Mouse (Mus musculus): ENCODE results near the gene Gm21974. TPM values are rescaled to one million over a fixed set of nuclear protein-coding genes. Genes with fewer than 3 reads are reported as not detected.

Gm21974 gene
- polyA plus RNA-seq, 1 experiment from 2014 or later, result not detected

DNA sequence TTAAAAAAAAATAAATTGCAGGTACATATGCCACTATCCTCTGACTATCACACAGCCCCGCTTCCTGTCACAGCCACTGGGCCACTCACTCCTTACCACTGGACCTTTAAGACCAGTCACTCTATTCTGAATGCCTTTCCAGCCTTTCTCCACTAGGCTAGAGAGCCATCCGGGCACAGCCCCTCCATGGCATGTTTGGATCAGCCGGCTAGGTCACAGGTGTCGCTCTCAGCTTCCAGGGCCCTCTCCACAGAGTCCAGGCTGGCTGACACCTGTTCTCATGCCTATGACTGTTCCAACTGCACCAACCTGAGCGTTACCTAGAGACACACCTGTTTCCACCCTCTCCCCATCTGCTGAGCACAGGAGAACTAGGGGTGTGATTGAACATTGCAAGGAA, 33.3 kb upstream of the Gm21974 start:
- H3K36me3 ChIP-seq, result peaks cover 13% of the 10 kb centered on the region
- H3K4me3 ChIP-seq, result no peak overlapping the region
- H3K9me3 ChIP-seq, result no peaks in the 10 kb centered on the region
- H3K27ac ChIP-seq (replicated peaks), result no peak overlapping the region
- H3K9ac ChIP-seq, result no peak overlapping the region
- peaks cover 15% of the 10 kb centered on the region for H3K27me3 ChIP-seq
- no peak for ATAC-seq (ENCODE audit: low FRiP score, low read depth)
- no peaks in the 10 kb centered on the region for H3K4me1 ChIP-seq (replicated peaks)
- 56% methylated on average over 5 of the region's 5 CpGs for WGBS
- no peak overlapping the region for H3K4me2 ChIP-seq

DNA sequence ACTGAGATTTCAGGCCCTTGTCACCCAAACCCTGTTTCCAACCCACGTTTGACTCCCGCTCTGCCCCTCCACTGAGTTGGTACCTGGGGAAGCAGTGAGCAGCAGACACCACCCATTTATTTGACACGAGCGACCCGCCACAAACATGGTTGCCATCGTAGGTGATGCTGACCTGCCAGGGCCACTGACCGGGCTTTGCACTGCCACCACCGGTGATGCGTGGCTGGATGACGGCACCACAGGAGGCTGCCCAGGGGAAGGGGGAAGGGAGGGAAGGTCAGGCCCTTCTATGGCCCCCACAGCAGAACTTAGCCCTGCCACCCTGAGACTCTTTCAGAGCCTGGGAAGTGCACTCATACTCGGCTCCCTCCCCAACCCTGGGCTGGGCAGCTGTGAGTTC, 32.5 kb upstream of the Gm21974 start:
- WGBS, result 78% methylated on average over 11 of the region's 11 CpGs
- Histone ChIP-seq H3K4me1 (replicated peaks) (no peaks in the 10 kb centered on the region), H3K27me3 (peaks cover 15% of the 10 kb centered on the region), H3K4me2 (no peak overlapping the region), H3K9ac (no peak overlapping the region), H3K9me3 (no peaks in the 10 kb centered on the region), H3K36me3 (peaks cover 18% of the 10 kb centered on the region), H3K4me3 (no peak overlapping the region), H3K27ac (replicated peaks) (no peak overlapping the region)
- ATAC-seq (ENCODE audit: low FRiP score, low read depth), result no peak

DNA sequence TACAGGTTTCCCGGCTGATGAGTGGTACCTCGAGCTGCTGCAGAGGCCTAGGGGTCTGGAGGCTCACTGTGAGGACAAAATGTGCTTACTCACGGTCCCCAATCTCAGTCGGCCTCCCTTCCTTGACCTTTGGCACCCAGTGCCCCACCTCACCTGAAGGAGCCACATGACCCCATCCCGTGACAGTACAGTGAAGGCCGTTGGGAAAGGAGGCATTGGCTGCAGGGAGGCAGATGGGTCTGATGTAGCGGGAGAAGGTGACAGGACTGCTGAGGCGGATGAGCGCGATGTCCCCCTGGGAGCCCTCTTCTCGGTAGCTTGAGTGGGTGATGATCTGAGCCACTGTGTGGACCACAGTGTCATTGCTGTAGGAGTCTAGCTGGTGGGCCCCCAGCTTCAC, 31.6 kb upstream of the Gm21974 start:
- ATAC-seq (ENCODE audit: low FRiP score, low read depth), result no peak

DNA sequence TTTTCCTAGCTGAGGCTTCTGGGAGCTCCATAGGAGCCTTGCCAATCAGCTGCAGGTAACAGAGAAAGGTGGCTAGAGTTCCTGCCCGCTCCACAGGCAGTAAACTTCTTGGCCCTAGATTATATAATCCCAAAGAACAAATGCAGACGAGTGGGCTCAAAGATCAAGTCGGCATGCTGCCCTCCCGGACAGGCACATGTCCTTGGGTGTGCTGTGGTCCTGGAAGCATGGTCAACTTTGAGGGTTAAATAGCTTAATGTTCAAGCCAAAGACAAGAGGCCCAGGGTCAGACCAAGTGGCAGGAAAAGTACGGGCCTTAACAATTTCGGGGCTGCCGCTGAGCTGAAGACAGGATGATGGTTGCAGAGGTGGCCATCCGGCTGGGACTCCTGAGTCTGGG, 30.8 kb upstream of the Gm21974 start:
- 89% methylated on average over 8 of the region's 8 CpGs for WGBS
- Histone ChIP-seq H3K9me3 (no peaks in the 10 kb centered on the region), H3K4me1 (replicated peaks) (no peaks in the 10 kb centered on the region), H3K4me2 (no peak overlapping the region), H3K27me3 (peaks cover 13% of the 10 kb centered on the region), H3K4me3 (no peak overlapping the region), H3K9ac (no peak overlapping the region), H3K36me3 (peaks cover 24% of the 10 kb centered on the region), H3K27ac (replicated peaks) (no peak overlapping the region)
- ATAC-seq (ENCODE audit: low FRiP score, low read depth), result no peak

More for the DNA sequence above, 31.6 kb upstream of the Gm21974 start:
- Histone ChIP-seq H3K9me3 (no peaks in the 10 kb centered on the region), H3K4me2 (no peak overlapping the region), H3K4me1 (replicated peaks) (no peaks in the 10 kb centered on the region), H3K27me3 (peaks cover 15% of the 10 kb centered on the region), H3K27ac (replicated peaks) (no peak overlapping the region), H3K9ac (no peak overlapping the region), H3K4me3 (no peak overlapping the region), H3K36me3 (peaks cover 21% of the 10 kb centered on the region)
- WGBS, result 88% methylated on average over 11 of the region's 11 CpGs

DNA sequence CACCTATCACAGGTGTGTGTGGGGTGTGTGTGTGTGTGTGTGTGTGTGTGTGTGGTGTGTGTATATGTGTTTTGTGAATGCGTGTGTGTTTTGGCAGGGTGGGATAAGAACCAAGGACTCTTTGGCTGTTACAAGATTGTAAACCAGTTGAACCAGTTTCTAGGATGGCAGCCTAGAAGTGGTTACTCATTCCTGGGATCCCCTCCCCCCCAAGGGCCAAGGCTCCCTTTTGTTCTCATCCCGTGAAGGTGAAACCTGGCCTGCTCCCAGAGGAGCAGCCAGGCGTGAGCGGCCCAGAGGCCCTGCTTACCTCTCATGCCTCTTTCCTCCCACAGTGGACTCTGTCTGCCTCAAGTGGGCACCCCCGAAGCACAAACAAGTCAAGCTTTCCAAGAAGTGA, 30.0 kb upstream of the Gm21974 start:
- ATAC-seq (ENCODE audit: low FRiP score, low read depth), result no peak
- H3K4me2 ChIP-seq, result no peak overlapping the region
- peaks cover 13% of the 10 kb centered on the region for H3K27me3 ChIP-seq
- no peaks in the 10 kb centered on the region for H3K9me3 ChIP-seq
- H3K4me3 ChIP-seq, result no peak overlapping the region
- no peaks in the 10 kb centered on the region for H3K4me1 ChIP-seq (replicated peaks)
- no peak overlapping the region for H3K27ac ChIP-seq (replicated peaks)
- H3K36me3 ChIP-seq, result peaks cover 24% of the 10 kb centered on the region
- 62% methylated on average over 5 of the region's 5 CpGs for WGBS
- H3K9ac ChIP-seq, result no peak overlapping the region

DNA sequence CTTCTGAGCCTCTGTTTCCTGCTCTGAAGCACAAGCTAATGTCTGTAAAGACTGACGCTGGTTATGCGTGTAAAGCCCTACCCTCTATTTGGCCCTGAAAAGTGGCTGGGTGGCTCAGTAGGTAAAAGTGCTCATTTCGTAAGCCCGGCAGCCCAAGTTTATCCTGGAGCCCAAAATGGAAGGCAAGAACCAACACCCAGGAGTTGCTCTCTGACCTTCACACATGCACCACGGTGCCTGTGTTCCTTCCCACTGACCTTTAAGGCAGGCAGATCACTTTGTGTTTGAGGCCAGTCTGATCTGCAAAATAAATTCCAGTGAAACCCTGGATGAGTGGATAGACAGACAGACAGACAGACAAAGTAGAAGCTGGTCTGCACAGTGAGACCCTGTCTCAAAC, 28.5 kb upstream of the Gm21974 start:
- Histone ChIP-seq H3K36me3 (peaks cover 24% of the 10 kb centered on the region), H3K4me3 (no peak overlapping the region), H3K9me3 (no peaks in the 10 kb centered on the region), H3K4me2 (no peak overlapping the region), H3K4me1 (replicated peaks) (no peaks in the 10 kb centered on the region), H3K27ac (replicated peaks) (no peak overlapping the region), H3K27me3 (peaks cover 5% of the 10 kb centered on the region), H3K9ac (no peak overlapping the region)
- ATAC-seq (ENCODE audit: low FRiP score, low read depth), result no peak
- WGBS, result 93% methylated on average over 5 of the region's 5 CpGs

DNA sequence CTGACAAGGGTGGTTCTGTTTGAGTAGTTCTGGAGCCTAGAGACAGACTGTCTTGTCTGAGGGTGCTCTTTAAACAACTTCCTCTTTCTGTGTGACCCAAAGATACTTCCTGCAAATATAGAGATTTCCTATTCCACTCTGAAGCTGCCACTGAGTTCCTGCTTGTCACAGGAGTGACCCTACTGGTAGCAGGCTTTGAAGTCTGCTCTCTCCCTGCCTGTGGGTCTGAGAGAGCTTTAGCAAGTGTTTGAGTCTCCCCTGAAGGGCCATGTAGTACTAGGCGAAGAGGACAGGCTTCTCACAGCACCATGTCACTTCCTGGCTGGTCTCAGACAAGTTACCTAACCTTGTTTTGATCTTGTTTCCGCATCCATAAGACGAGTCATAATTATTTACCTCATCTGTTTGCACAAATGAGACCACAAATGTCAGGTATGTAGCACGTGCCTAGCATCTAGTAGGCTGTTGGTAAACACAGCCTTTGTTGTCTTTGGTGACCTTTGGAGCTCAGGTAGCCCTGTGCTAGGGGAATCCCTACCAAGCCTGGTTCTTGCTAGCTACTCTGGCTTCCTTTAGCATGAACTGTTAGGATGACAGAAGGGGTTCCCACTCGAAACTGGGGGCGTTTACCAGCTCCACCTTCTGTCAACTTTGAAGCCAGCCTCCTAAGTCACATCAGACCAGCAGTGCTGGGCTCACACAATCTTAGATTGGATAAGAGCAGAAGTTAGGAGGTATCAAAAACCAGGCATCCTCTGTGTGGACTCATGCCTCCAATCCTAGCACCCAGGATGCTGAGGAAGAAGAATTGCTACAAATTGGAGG, 27.4 kb upstream of the Gm21974 start:
- no peak overlapping the region for H3K4me3 ChIP-seq

DNA sequence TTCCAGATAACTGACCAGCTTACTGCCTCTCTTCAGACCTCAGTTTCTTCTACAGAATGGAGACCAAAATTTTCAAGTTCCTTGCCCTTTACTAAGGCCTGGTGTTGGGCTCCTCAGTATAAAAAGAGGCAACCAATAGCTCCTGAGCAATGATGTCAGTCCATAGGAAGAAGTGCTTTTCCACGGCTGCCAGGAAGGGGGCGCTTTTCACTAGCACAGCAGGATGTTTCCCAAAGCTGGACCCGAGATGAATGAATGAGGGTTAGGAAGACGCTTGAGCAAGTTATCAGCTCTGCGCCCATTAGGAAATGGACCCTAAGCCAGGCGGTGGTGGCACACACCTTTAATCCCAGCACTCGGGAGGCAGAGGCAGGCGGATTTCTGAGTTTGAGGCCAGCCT, 26.3 kb upstream of the Gm21974 start:
- Histone ChIP-seq H3K9ac (no peak overlapping the region), H3K9me3 (no peaks in the 10 kb centered on the region), H3K36me3 (peaks cover 39% of the 10 kb centered on the region), H3K4me2 (no peak overlapping the region), H3K4me3 (no peak overlapping the region), H3K4me1 (replicated peaks) (no peaks in the 10 kb centered on the region), H3K27me3 (no peaks in the 10 kb centered on the region), H3K27ac (replicated peaks) (no peak overlapping the region)
- ATAC-seq (ENCODE audit: low FRiP score, low read depth), result no peak
- 64% methylated on average over 8 of the region's 8 CpGs for WGBS

More for the DNA sequence above, 27.4 kb upstream of the Gm21974 start:
- no peaks in the 10 kb centered on the region for H3K27me3 ChIP-seq
- no peaks in the 10 kb centered on the region for H3K9me3 ChIP-seq
- H3K9ac ChIP-seq, result no peak overlapping the region
- no peak overlapping the region for H3K27ac ChIP-seq (replicated peaks)
- peaks cover 31% of the 10 kb centered on the region for H3K36me3 ChIP-seq
- WGBS, result 83% methylated on average over 6 of the region's 6 CpGs
- no peak overlapping the region for H3K4me2 ChIP-seq
- no peak for ATAC-seq (ENCODE audit: low FRiP score, low read depth)
- H3K4me1 ChIP-seq (replicated peaks), result no peaks in the 10 kb centered on the region

DNA sequence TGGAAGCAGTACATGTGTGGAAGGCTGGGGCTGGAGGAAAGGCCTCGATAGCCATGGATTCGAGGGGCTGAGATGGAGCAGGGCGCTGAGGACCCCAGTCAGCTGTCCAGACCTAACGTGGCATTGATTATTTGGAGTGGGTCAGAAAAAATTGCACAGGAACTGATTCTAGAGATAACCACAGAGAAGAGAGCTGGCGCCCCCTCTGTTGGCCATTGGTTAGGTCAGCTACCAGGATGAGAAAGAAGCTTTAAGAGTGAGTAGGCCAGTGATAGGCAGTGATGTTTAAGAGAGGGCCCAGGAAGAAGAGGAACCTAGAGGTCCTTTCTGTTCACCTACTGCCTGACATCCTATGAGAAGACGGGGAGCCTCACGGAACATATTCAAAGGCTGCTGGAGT, 24.0 kb upstream of the Gm21974 start:
- WGBS, result 72% methylated on average over 7 of the region's 7 CpGs
- Histone ChIP-seq H3K27me3 (no peaks in the 10 kb centered on the region), H3K4me2 (no peak overlapping the region), H3K4me3 (no peak overlapping the region), H3K36me3 (peaks cover 38% of the 10 kb centered on the region), H3K9ac (no peak overlapping the region), H3K9me3 (no peaks in the 10 kb centered on the region), H3K27ac (replicated peaks) (no peak overlapping the region), H3K4me1 (replicated peaks) (no peaks in the 10 kb centered on the region)
- no peak for ATAC-seq (ENCODE audit: low FRiP score, low read depth)

DNA sequence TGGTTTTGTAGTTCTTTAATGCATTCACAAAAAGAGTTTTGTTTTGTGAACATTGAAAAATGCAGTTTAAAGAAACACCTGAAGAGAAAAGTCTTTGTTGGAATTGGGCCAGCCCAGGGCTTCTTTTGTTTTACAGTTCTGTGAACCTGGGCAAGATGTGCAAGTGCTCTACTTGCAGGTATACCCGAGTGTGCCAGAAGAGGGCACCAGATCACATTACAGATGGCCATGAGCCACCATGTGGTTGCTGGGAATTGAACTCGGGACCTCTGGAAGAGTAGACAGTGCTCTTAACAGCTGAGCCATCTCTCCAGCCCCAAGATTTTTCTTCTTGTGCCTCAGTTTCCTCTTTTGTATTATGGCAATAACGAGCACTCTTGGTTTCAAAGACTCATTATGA, 22.9 kb upstream of the Gm21974 start:
- peaks cover 4% of the 10 kb centered on the region for H3K4me1 ChIP-seq (replicated peaks)
- 61% methylated on average over 3 of the region's 3 CpGs for WGBS
- no peak overlapping the region for H3K4me3 ChIP-seq
- no peak overlapping the region for H3K27ac ChIP-seq (replicated peaks)
- no peak overlapping the region for H3K9ac ChIP-seq
- H3K27me3 ChIP-seq, result no peaks in the 10 kb centered on the region
- H3K9me3 ChIP-seq, result no peaks in the 10 kb centered on the region
- H3K36me3 ChIP-seq, result peaks cover 38% of the 10 kb centered on the region
- ATAC-seq (ENCODE audit: low FRiP score, low read depth), result no peak
- H3K4me2 ChIP-seq, result no peak overlapping the region

DNA sequence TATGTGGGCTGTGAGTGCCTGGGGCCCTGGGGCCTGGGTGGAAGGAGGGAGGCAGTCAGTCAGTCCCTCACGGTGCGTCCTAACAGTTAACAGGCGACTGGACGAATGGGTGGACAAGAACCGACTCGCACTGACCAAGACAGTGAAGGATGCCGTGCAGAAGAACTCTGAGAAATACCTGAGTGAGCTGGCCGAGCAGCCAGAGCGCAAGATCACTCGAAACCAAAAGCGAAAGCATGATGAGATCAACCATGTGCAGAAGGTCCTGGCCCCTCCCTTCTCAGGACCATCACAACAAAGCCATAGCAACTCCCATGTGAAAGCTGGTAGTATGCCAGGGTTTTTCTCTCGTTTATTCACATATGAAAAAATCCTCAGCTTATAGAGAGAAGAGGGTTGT, 20.0 kb upstream of the Gm21974 start:
- no peak for ATAC-seq (ENCODE audit: low FRiP score, low read depth)
- Histone ChIP-seq H3K4me2 (no peak overlapping the region), H3K27me3 (no peaks in the 10 kb centered on the region), H3K36me3 (peaks cover 27% of the 10 kb centered on the region), H3K4me3 (no peak overlapping the region), H3K9ac (no peak overlapping the region), H3K4me1 (replicated peaks) (peaks cover 15% of the 10 kb centered on the region), H3K9me3 (no peaks in the 10 kb centered on the region), H3K27ac (replicated peaks) (no peak overlapping the region)
- 96% methylated on average over 12 of the region's 12 CpGs for WGBS

DNA sequence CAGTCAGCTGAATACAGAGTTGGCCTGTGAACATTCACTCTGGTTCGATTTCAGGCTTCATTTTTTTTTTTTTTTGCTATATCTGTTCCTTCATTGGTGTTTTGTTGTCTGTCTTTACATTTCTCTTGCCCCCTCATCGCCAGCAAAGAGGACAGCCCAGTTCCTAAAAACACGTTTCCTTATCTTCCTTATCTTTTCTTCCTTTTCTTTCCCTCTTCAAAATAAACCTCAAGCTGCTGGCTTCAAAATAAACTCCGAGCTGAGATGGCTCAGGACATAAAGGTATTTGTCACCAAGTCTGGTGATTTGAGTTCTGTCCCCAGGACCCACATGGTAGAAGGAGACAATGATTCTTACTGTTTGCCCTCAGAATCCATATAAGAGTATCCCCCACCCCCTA, 17.7 kb upstream of the Gm21974 start:
- H3K27me3 ChIP-seq, result no peaks in the 10 kb centered on the region
- peak overlapping the region; percentile 70 for H3K4me2 ChIP-seq
- no peak overlapping the region; the same call in 1 of the 2 replicates for H3K27ac ChIP-seq (replicated peaks)
- H3K36me3 ChIP-seq, result peaks cover 34% of the 10 kb centered on the region
- no peaks in the 10 kb centered on the region for H3K9me3 ChIP-seq
- H3K4me1 ChIP-seq (replicated peaks), result peaks cover 15% of the 10 kb centered on the region
- ATAC-seq (ENCODE audit: low FRiP score, low read depth), result no peak
- 30% methylated on average over 4 of the region's 4 CpGs for WGBS
- H3K4me3 ChIP-seq, result peak overlapping the region; percentile 61
- peak overlapping the region; percentile 67 for H3K9ac ChIP-seq
